Mouse (Mus musculus): ENCODE measurements at regions not wholly inside any gene's neighbourhood (a gene's known extent, or its start where the extent isn't known, plus 50 kb on each side); places are given as distances from the start of the nearest gene placed in this dataset.
"Not testable (repeated sequence)": the region's sequence is repeated elsewhere in the genome, so short reads cannot be mapped to it uniquely, and the experiment has no call there.

GRCm38 (mm10) chr8:71026424-71026890, 120.7 kb downstream of the Map1s start:
- H3K27me3 ChIP-seq (replicated peaks); H3K9ac ChIP-seq (replicated peaks); H3K27ac ChIP-seq (replicated peaks); H3K4me1 ChIP-seq; H3K36me3 ChIP-seq; H3K9me3 ChIP-seq (replicated peaks): not testable (repeated sequence)
- ATAC-seq (ENCODE audit: low FRiP score): peak; percentile 91
- 3% methylated on average over 16 of the region's 17 CpGs for WGBS
- peak overlapping the region; percentile 28 for H3K4me3 ChIP-seq (replicated peaks)
- peak overlapping the region; percentile 49 for H3K4me2 ChIP-seq

DNA sequence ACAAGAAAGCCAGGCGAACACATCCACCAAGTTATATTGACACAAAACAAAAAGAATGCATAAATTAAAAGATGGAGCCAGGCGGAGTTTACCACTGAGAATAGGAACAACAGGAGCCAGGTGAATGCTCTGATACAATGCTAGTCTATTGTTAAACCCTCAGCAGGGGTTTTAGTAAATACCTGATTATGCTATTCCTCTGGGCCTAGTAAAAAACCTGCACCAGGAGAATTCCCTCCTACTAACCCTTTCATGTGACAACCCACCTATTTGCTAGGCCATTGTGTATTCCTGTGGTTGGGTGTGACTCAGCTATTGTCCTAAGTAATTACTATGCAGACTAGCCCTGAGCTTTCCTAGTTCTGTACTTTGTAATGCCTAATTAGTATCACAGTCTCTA, 122.8 kb downstream of the Map1s start:
- not testable (repeated sequence) for H3K27me3 ChIP-seq (replicated peaks); H3K4me3 ChIP-seq (replicated peaks); H3K9me3 ChIP-seq (replicated peaks); H3K4me2 ChIP-seq; ATAC-seq (ENCODE audit: low FRiP score); H3K4me1 ChIP-seq; H3K36me3 ChIP-seq; H3K27ac ChIP-seq (replicated peaks); H3K9ac ChIP-seq (replicated peaks)
- WGBS: 89% methylated on average over 2 of the region's 2 CpGs
